Mouse (Mus musculus) hindbrain, embryonic 10.5 days (tissue): ENCODE data around the gene Mkrn2os. TPM values are rescaled to one million over a fixed set of nuclear protein-coding genes. Genes with fewer than 3 reads are reported as not detected.

ENCODE experiments used
- DNase-seq: peaks from one replicate; pipeline ENCODE4 v3.0.0-alpha.2; 2017; ENCODE audit warnings: low spot score
- H3K27ac ChIP-seq: fragments of 300-500 bp; sonication (generic); 2 replicates; pipeline ENCODE4 v1.5.1; 2016; ENCODE audit warnings: mild to moderate bottlenecking, moderate library complexity
- H3K27me3 ChIP-seq: fragments of 300-500 bp; sonication (generic); 2 replicates; pipeline ENCODE4 v1.6.1; 2016; ENCODE audit warnings: mild to moderate bottlenecking; ENCODE audit not compliant: poor library complexity, insufficient read depth, severe bottlenecking
- H3K36me3 ChIP-seq: fragments of 300-500 bp; sonication (generic); 2 replicates; pipeline ENCODE4 v1.6.1; 2016; ENCODE audit warnings: mild to moderate bottlenecking, moderate library complexity
- H3K4me1 ChIP-seq: fragments of 300-500 bp; sonication (generic); replicated peaks from 2 replicates; pipeline ENCODE4 v1.6.1; 2016; ENCODE audit warnings: mild to moderate bottlenecking
- H3K4me3 ChIP-seq: fragments of 300-500 bp; sonication (generic); 2 replicates; pipeline ENCODE4 v1.5.1; 2016; ENCODE audit warnings: mild to moderate bottlenecking, moderate library complexity
- H3K9me3 ChIP-seq: fragments of 300-500 bp; sonication (generic); 2 replicates; pipeline ENCODE4 v1.6.1; 2016; ENCODE audit warnings: mild to moderate bottlenecking, moderate library complexity
- WGBS: fragments of 180-500 bp; shearing (Covaris S2); methylation state at CpG from one replicate; pipeline ENCODE4 v1.1.7; 2016; 5-methylcytosine and 5-hydroxymethylcytosine counted together
- polyA plus RNA-seq: library from polyadenylated mRNA; unstranded; fragments of >200 nt; fragmentation: Nextera tagmentation; extraction: Ambion mirVana; gene quantifications from 2 replicates; pipeline ENCODE4 v1.2.1, GENCODE M21; 2016

Gene Mkrn2os
- polyA plus RNA-seq, 1 experiment from 2014 or later = 0.13 TPM

GRCm38 (mm10) chr6:115577407-115577806 is 15.0 kb downstream of the Mkrn2os start:
- no peak for DNase-seq
- peaks cover 86% of the 10 kb centered on the region for H3K36me3 ChIP-seq
- H3K4me1 ChIP-seq = no peaks in the 10 kb centered on the region
- H3K27me3 ChIP-seq = no peaks in the 10 kb centered on the region
- H3K9me3 ChIP-seq = no peaks in the 10 kb centered on the region
- H3K27ac ChIP-seq = no peak overlapping the region
- no peak overlapping the region for H3K4me3 ChIP-seq
- WGBS = 88% methylated on average over 5 of the region's 5 CpGs

- H3K9me3 ChIP-seq = no peaks in the 10 kb centered on the region
- H3K4me1 ChIP-seq = no peaks in the 10 kb centered on the region
- H3K27ac ChIP-seq = no peak overlapping the region
- 92% methylated on average over 7 of the region's 7 CpGs for WGBS
- DNase-seq = no peak
- peaks cover 94% of the 10 kb centered on the region for H3K36me3 ChIP-seq
- H3K4me3 ChIP-seq = no peak overlapping the region
- no peaks in the 10 kb centered on the region for H3K27me3 ChIP-seq
These were observed 18.2 kb downstream of the Mkrn2os start for GRCm38 (mm10) chr6:115574171-115574570.

- Histone ChIP-seq H3K27ac (no peak overlapping the region), H3K9me3 (peaks cover 6% of the 10 kb centered on the region; the same call in 1 of the 2 replicates), H3K27me3 (no peaks in the 10 kb centered on the region), H3K36me3 (peaks cover 95% of the 10 kb centered on the region), H3K4me1 (no peaks in the 10 kb centered on the region), H3K4me3 (no peak overlapping the region)
- no peak for DNase-seq
- WGBS = 93% methylated on average over 6 of the region's 6 CpGs
These were observed 26.8 kb downstream of the Mkrn2os start for GRCm38 (mm10) chr6:115565479-115566045.

- WGBS = 86% methylated on average over 21 of the region's 21 CpGs
- Histone ChIP-seq H3K27me3 (no peaks in the 10 kb centered on the region), H3K4me1 (no peaks in the 10 kb centered on the region), H3K36me3 (peaks cover 93% of the 10 kb centered on the region), H3K9me3 (peaks cover 2% of the 10 kb centered on the region; the same call in 1 of the 2 replicates), H3K4me3 (no peak overlapping the region), H3K27ac (no peak overlapping the region)
- no peak for DNase-seq
These were observed 32.4 kb downstream of the Mkrn2os start for GRCm38 (mm10) chr6:115559651-115560632.

GRCm38 (mm10) chr6:115558176-115558575 is 34.2 kb downstream of the Mkrn2os start:
- WGBS = 88% methylated on average over 2 of the region's 2 CpGs
- no peak overlapping the region for H3K4me3 ChIP-seq
- peaks cover 2% of the 10 kb centered on the region; the same call in 1 of the 2 replicates for H3K9me3 ChIP-seq
- H3K27me3 ChIP-seq = no peaks in the 10 kb centered on the region
- H3K27ac ChIP-seq = no peak overlapping the region
- H3K36me3 ChIP-seq = peaks cover 95% of the 10 kb centered on the region
- no peak for DNase-seq
- no peaks in the 10 kb centered on the region for H3K4me1 ChIP-seq

- H3K9me3 ChIP-seq = peaks cover 2% of the 10 kb centered on the region; the same call in 1 of the 2 replicates
- H3K4me3 ChIP-seq = no peak overlapping the region
- no peaks in the 10 kb centered on the region for H3K4me1 ChIP-seq
- no peak overlapping the region for H3K27ac ChIP-seq
- H3K27me3 ChIP-seq = no peaks in the 10 kb centered on the region
- no peak for DNase-seq
- 82% methylated on average over 5 of the region's 5 CpGs for WGBS
- peaks cover 94% of the 10 kb centered on the region for H3K36me3 ChIP-seq
These were observed 36.9 kb downstream of the Mkrn2os start for GRCm38 (mm10) chr6:115555485-115555884.

GRCm38 (mm10) chr6:115546276-115546675 is 46.1 kb downstream of the Mkrn2os start:
- WGBS = 87% methylated on average over 5 of the region's 5 CpGs
- DNase-seq = peak; percentile 33
- Histone ChIP-seq H3K9me3 (no peaks in the 10 kb centered on the region), H3K4me1 (peaks cover 20% of the 10 kb centered on the region), H3K27me3 (no peaks in the 10 kb centered on the region), H3K27ac (no peak overlapping the region), H3K4me3 (no peak overlapping the region), H3K36me3 (peaks cover 35% of the 10 kb centered on the region)

- Histone ChIP-seq H3K27me3 (no peaks in the 10 kb centered on the region), H3K4me3 (peak within 1 kb of the TSS; percentile 79), H3K27ac (peak within 1 kb of the TSS; percentile 92), H3K9me3 (no peaks in the 10 kb centered on the region), H3K4me1 (peaks cover 20% of the 10 kb centered on the region), H3K36me3 (peaks cover 21% of the 10 kb centered on the region)
- under 1% methylated on average over 38 of the region's 38 CpGs for WGBS
- DNase-seq = peak; percentile 98
These were observed 47.9 kb downstream of the Mkrn2os start, which contains the start of gene Tsen2 for GRCm38 (mm10) chr6:115544442-115544970. Gene Tsen2 (plus strand): TSS chr6:115544664.

- WGBS = 77% methylated on average over 3 of the region's 3 CpGs
- DNase-seq = no peak
- Histone ChIP-seq H3K4me3 (no peak overlapping the region), H3K27me3 (no peaks in the 10 kb centered on the region), H3K4me1 (peaks cover 26% of the 10 kb centered on the region), H3K27ac (no peak overlapping the region), H3K36me3 (no peaks in the 10 kb centered on the region), H3K9me3 (no peaks in the 10 kb centered on the region)
These were observed 50.0 kb downstream of the Mkrn2os start for GRCm38 (mm10) chr6:115542341-115542740.

GRCm38 (mm10) chr6:115541676-115542275 is 50.6 kb downstream of the Mkrn2os start:
- Histone ChIP-seq H3K27ac (no peak overlapping the region), H3K27me3 (no peaks in the 10 kb centered on the region), H3K36me3 (no peaks in the 10 kb centered on the region), H3K9me3 (no peaks in the 10 kb centered on the region), H3K4me1 (peaks cover 26% of the 10 kb centered on the region), H3K4me3 (no peak overlapping the region)
- WGBS = 72% methylated on average over 6 of the region's 6 CpGs
- no peak for DNase-seq

- 22% methylated on average over 26 of the region's 26 CpGs for WGBS
- Histone ChIP-seq H3K4me3 (peak overlapping the region; percentile 46), H3K27me3 (no peaks in the 10 kb centered on the region), H3K36me3 (no peaks in the 10 kb centered on the region), H3K4me1 (peaks cover 12% of the 10 kb centered on the region), H3K9me3 (no peaks in the 10 kb centered on the region), H3K27ac (peak overlapping the region; percentile 90)
- peak; percentile 91 for DNase-seq
These were observed 53.5 kb downstream of the Mkrn2os start for GRCm38 (mm10) chr6:115538645-115539429.

- Histone ChIP-seq H3K4me3 (no peak overlapping the region), H3K27ac (no peak overlapping the region), H3K4me1 (peaks cover 6% of the 10 kb centered on the region; the same call in 1 of the 2 replicates), H3K36me3 (no peaks in the 10 kb centered on the region), H3K9me3 (no peaks in the 10 kb centered on the region), H3K27me3 (no peaks in the 10 kb centered on the region)
- no peak for DNase-seq
- WGBS = 72% methylated on average over 4 of the region's 4 CpGs
These were observed 56.2 kb downstream of the Mkrn2os start for GRCm38 (mm10) chr6:115536169-115536568.
